9 mouse cellular contexts compared by ENCODE assay signal in genomic region chr2:165074937-165075336, GRCm38 (mm10). TPM values are rescaled to one million over a fixed set of nuclear protein-coding genes. Genes with fewer than 3 reads are reported as not detected.
DNase-seq lines count a peak whose midpoint lies in the region; ATAC-seq lines count a peak whose summit lies in the region.
"Had no signal": no experiment of that assay in that cellular context is flagged by ENCODE, and none has a peak within 500 bp of the region (broad histone marks: within the 10 kb centered on the region; RNA-seq: fewer than 3 reads in every experiment).

No protein-coding gene starts in this region.

- no peak overlapping the region for H3K9ac ChIP-seq in heart, embryonic 12.5 days
- H3K9ac ChIP-seq: heart, embryonic 13.5 days had no signal

- peaks cover 94% of the 10 kb centered on the region for H3K27me3 ChIP-seq in heart, embryonic 12.5 days (replicated peaks)

- ATAC-seq in erythroid progenitor cell, adult 5-6 weeks (replicated peaks; ENCODE audit: low FRiP score, poor library complexity, severe bottlenecking), result peak; percentile 61
- ATAC-seq in heart, embryonic 12.5 days (ENCODE audit: insufficient number of reproducible peaks, low FRiP score), result 0 out of 2 replicates have a peak, but pooled peaks have one; percentile 27

- H3K27ac ChIP-seq in heart, embryonic 12.5 days (ENCODE audit: poor library complexity, severe bottlenecking), result no peak overlapping the region
- H3K27ac ChIP-seq: heart, embryonic 13.5 days had no signal

- no peak overlapping the region for H3K4me2 ChIP-seq in heart, embryonic 12.5 days
- H3K4me2 ChIP-seq: heart, embryonic 13.5 days had no signal

- H3K36me3 ChIP-seq in heart, embryonic 12.5 days, result no peaks in the 10 kb centered on the region
- H3K36me3 ChIP-seq: heart, embryonic 13.5 days had no signal

- DNase-seq in ES-CJ7 (ENCODE audit: low read depth, low spot score), result peak; percentile 73
- DNase-seq in brain, adult 2 months (ENCODE audit: low read depth, low spot score), result peak; percentile 94
- DNase-seq in kidney, postnatal 14 days, result peak; percentile 84
- DNase-seq in lung, adult 18-20 months, result peak; percentile 65 to 72
- DNase-seq in ovary, postnatal 10 days (ENCODE audit: low spot score), result peak; percentile 48
- DNase-seq in thymus, adult 18-20 months, result peak; percentile 20 to 29

- no peaks in the 10 kb centered on the region for H3K9me3 ChIP-seq in heart, embryonic 12.5 days (replicated peaks)
- H3K9me3 ChIP-seq: heart, embryonic 13.5 days had no signal

- 32% methylated on average over 2 of the region's 2 CpGs for WGBS in heart, embryonic 12.5 days

- no peak overlapping the region for H3K4me3 ChIP-seq in heart, embryonic 12.5 days
- H3K4me3 ChIP-seq: heart, embryonic 13.5 days had no signal

- peaks cover 12% of the 10 kb centered on the region for H3K4me1 ChIP-seq in heart, embryonic 12.5 days (replicated peaks)

RNA-seq across cellular contexts. Expression of gene 1700025C18Rik, which starts 15.6 kb away (rescaled TPM):
- total RNA-seq in erythroid progenitor cell, adult 5-6 weeks (2015; ENCODE audit: low replicate concordance), result not detected in 2 replicates
- not detected in 2 replicates for total RNA-seq in erythroid progenitor cell, adult 5-6 weeks (2017; ENCODE audit: low replicate concordance)
- not detected in 2 replicates for polyA plus RNA-seq in heart, embryonic 12.5 days (2016; fragmentation: Nextera tagmentation; extraction: Ambion mirVana)
- polyA plus RNA-seq: heart, embryonic 13.5 days had no signal

RNA-seq across cellular contexts. Expression of gene Cd40, which starts 19.5 kb away (rescaled TPM):
- total RNA-seq in erythroid progenitor cell, adult 5-6 weeks (2015; ENCODE audit: low replicate concordance), result 5.0 TPM in 1 of 2 replicates, not detected in the other
- total RNA-seq in erythroid progenitor cell, adult 5-6 weeks (2017; ENCODE audit: low replicate concordance), result 0.08 and 3.6 TPM in 2 replicates
- polyA plus RNA-seq in heart, embryonic 12.5 days (2016; fragmentation: Nextera tagmentation; extraction: Ambion mirVana), result 7.2 and 7.7 TPM in 2 replicates

RNA-seq across cellular contexts. Expression of gene Ncoa5, which starts 40.3 kb away (rescaled TPM):
- total RNA-seq in erythroid progenitor cell, adult 5-6 weeks (2015; ENCODE audit: low replicate concordance), result 8.4 and 9.0 TPM in 2 replicates
- 13.5 and 20.0 TPM in 2 replicates for total RNA-seq in erythroid progenitor cell, adult 5-6 weeks (2017; ENCODE audit: low replicate concordance)
- polyA plus RNA-seq in heart, embryonic 12.5 days (2016; fragmentation: Nextera tagmentation; extraction: Ambion mirVana), result 50.6 and 55.8 TPM in 2 replicates

Comparison
In these comparisons a context has a peak if more than half of its experiments do, and no peak if none do; other contexts are left out.
1. DNase-seq: peak in every context shown above with its lines; median percentile 94 in brain, adult 2 months; 84 in kidney, postnatal 14 days; 73 in ES-CJ7; 68 in lung, adult 18-20 months; 48 in ovary, postnatal 10 days; 24 in thymus, adult 18-20 months.